Mouse (Mus musculus): ENCODE results near the gene Olfr1323.

The Olfr1323 gene

DNA sequence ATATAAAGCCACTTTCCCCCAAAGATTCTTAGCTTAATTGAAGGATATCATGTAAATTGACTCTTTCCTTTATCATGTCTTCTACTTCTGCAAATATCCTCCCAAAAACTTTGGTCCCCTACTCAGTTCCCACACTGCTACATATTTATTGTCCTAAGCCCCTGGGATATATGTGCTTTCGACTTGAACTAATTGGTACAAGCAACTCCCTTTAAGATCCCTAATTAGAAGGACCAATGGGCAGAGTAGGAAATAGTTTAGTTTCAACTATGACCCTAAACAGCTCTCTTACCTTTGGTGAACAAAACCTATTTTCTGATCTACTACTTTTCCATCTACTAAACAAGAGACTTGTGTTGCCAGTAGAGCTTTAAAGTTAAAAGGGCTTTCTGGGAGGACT is at the start of gene Olfr1323:
Olfr1323 (minus strand) TSS at position 101 of the 400 bp plus-strand sequence.
- no peak for DNase-seq

DNA sequence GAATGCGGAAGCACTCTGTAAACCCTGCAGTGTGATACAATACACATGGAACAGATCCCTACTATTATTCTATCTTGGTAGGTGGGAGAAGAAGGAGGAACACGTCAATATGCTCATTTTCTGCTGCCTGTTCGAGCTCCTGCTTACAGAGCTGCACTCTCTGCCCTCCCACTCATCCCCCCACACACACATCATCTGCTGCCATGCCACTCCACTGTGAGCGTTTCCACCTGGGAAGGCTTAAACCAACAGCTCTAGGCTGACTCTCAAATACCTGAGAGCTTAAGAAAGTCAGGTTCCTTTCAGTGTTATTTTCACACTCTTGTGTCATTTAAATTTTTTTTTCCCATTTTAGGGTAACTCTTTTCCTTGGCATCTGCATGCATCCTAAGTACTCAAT is 6.9 kb downstream of the Olfr1323 start:
- no peak for DNase-seq
